Mouse (Mus musculus): ENCODE results near the gene Gm9958.

Gm9958 gene

GRCm38 (mm10) chr5:90405210-90405609 lies 38.2 kb downstream of the Gm9958 start:
- in situ Hi-C loops (cut with MboI, MseI), result no loop called here

- in situ Hi-C loops (cut with MboI, MseI), result no loop called here
Measured at GRCm38 (mm10) chr5:90414142-90414924, 47.3 kb downstream of the Gm9958 start.

- in situ Hi-C loops (cut with MboI, MseI), result no loop called here
Measured at GRCm38 (mm10) chr5:90414925-90415295, 47.9 kb downstream of the Gm9958 start.
